Mouse (Mus musculus): Measurements from ENCODE around the gene Dgkq.

GRCm38 (mm10) chr5:108599923-108600322 lies 69.5 kb downstream of the Dgkq start:
- TF ChIP-seq MAX (IDR thresholded peaks at IDR 0.05; ENCODE audit: low read length) (no peak), POLR2AphosphoS2 (IDR thresholded peaks at IDR 0.05; ENCODE audit: low read length) (no peak), RCOR1 (IDR thresholded peaks at IDR 0.05; ENCODE audit: low read depth, low read length) (no peak), POLR2A (IDR thresholded peaks at IDR 0.05; ENCODE audit: control insufficient read depth in 1 of 2, insufficient read depth in 1 of 2, low read depth in 1 of 2, low read length in 2 of 2, poor library complexity in 1 of 2) (no peak), CTCF (IDR thresholded peaks at IDR 0.05 in 2 of 3, conservative IDR thresholded peaks at IDR 0.05 in 1 of 3; ENCODE audit: control insufficient read depth in 1 of 3, insufficient read depth in 1 of 3, low read depth in 2 of 3, low read length in 3 of 3, poor library complexity in 1 of 3, severe bottlenecking in 1 of 3) (no peak), CHD2 (IDR thresholded peaks at IDR 0.05; ENCODE audit: low read length) (no peak), MAZ (IDR thresholded peaks at IDR 0.05; ENCODE audit: low read depth, low read length) (no peak), POLR2AphosphoS5 (IDR thresholded peaks at IDR 0.05; ENCODE audit: borderline replicate concordance, low read depth, low read length) (no peak), GABPA (IDR thresholded peaks at IDR 0.05; ENCODE audit: low read depth, low read length) (no peak)

Data from MEL (cell line).